Mouse (Mus musculus) neural tube, embryonic 12.5 days (tissue): ENCODE measurements around the gene Cnst. TPM values are rescaled to one million over a fixed set of nuclear protein-coding genes. Genes with fewer than 3 reads are reported as not detected.

Experiments
- ATAC-seq: fragments of 200-750 bp; cut with Nextera tagmentation; 2 replicates; pipeline ENCODE4 v1.8.0; 2017; ENCODE audit warnings: low read depth, mild to moderate bottlenecking, moderate TSS enrichment, moderate library complexity; ENCODE audit not compliant: low FRiP score
- H3K27ac ChIP-seq: fragments of 300-500 bp; sonication (generic); 2 replicates; pipeline ENCODE4 v1.5.1; 2016
- H3K27me3 ChIP-seq: fragments of 300-500 bp; sonication (generic); replicated peaks from 2 replicates; pipeline ENCODE4 v1.6.1; 2016; ENCODE audit warnings: mild to moderate bottlenecking
- H3K36me3 ChIP-seq: fragments of 300-500 bp; sonication (generic); 2 replicates; pipeline ENCODE4 v1.6.1; 2016; ENCODE audit warnings: mild to moderate bottlenecking
- H3K4me1 ChIP-seq: fragments of 300-500 bp; sonication (generic); 2 replicates; pipeline ENCODE4 v1.6.1; 2016
- H3K4me2 ChIP-seq: fragments of 300-500 bp; sonication (generic); replicated peaks from 2 replicates; pipeline ENCODE4 v1.6.1; 2016; ENCODE audit warnings: mild to moderate bottlenecking
- H3K4me3 ChIP-seq: fragments of 300-500 bp; sonication (generic); 2 replicates; pipeline ENCODE4 v1.5.1; 2016
- H3K9ac ChIP-seq: fragments of 300-500 bp; sonication (generic); 2 replicates; pipeline ENCODE4 v1.6.1; 2016; ENCODE audit warnings: mild to moderate bottlenecking
- H3K9me3 ChIP-seq: fragments of 300-500 bp; sonication (generic); 2 replicates; pipeline ENCODE4 v1.6.1; 2016; ENCODE audit warnings: mild to moderate bottlenecking
- WGBS: fragments of 180-500 bp; shearing (Covaris S2); methylation state at CpG from one replicate; pipeline ENCODE4 v1.1.7; 2016; 5-methylcytosine and 5-hydroxymethylcytosine counted together
- polyA plus RNA-seq: library from polyadenylated mRNA; unstranded; fragments of >200 nt; fragmentation: Nextera tagmentation; extraction: Ambion mirVana; gene quantifications from 2 replicates; pipeline ENCODE4 v1.2.1, GENCODE M21; 2016

Gene Cnst
- polyA plus RNA-seq, 1 experiment from 2014 or later = 39.7 TPM

DNA sequence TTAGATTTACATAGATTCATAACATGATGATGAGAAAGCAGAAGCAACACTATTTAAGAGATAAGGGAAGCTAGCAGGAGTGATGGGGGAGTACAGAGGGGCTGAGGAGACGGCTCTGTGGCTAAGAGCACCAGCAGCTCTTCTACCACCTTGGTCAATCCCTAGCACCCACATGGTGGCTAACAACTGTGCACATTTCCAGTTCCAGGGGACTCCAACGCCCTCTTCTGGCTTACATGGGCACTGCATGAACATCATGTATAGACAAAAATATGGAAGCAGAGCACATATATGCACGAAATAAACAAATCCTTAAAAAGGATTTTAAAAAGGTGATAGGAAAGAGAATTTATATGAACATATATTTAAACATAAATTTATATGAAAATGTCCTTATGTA, 4.7 kb upstream of the Cnst start:
- no peak for ATAC-seq
- H3K27ac ChIP-seq = no peak overlapping the region
- no peak overlapping the region for H3K4me3 ChIP-seq
- no peaks in the 10 kb centered on the region for H3K9me3 ChIP-seq
- H3K4me1 ChIP-seq = peaks cover 11% of the 10 kb centered on the region
- H3K27me3 ChIP-seq = no peaks in the 10 kb centered on the region
- no peak overlapping the region for H3K9ac ChIP-seq
- WGBS = 66% methylated on average over 3 of the region's 3 CpGs
- peaks cover 10% of the 10 kb centered on the region for H3K36me3 ChIP-seq
- no peak overlapping the region for H3K4me2 ChIP-seq

DNA sequence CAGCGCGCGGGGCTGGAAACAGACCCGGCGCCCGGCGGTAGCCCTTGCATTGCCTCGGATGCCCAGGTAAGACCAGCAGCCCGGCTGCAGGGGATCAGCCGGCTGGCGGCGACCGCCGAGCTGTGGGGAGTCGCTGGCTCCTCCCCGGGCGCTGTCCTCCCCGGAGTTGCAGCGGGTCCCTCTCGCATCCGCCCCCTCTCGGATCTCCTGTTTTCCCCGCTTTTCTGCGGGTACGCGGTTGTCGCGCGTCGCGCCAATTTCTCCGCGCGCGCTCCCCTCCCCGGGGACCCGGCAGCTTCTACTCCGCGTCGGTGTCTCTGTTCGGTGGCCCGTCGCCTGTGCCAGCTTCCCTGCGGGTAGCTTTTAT, 364 bp downstream of the Cnst start:
- H3K9ac ChIP-seq = peak overlapping the region; percentile 65
- peak overlapping the region; percentile 86 for H3K4me2 ChIP-seq
- WGBS = under 1% methylated on average over 44 of the region's 44 CpGs
- ATAC-seq = peak; percentile 84
- H3K9me3 ChIP-seq = no peaks in the 10 kb centered on the region
- no peaks in the 10 kb centered on the region; the same call in 1 of the 2 replicates for H3K36me3 ChIP-seq
- peak overlapping the region; percentile 90 for H3K27ac ChIP-seq
- no peaks in the 10 kb centered on the region for H3K27me3 ChIP-seq
- peak overlapping the region; percentile 71 for H3K4me3 ChIP-seq
- peaks cover 26% of the 10 kb centered on the region for H3K4me1 ChIP-seq

DNA sequence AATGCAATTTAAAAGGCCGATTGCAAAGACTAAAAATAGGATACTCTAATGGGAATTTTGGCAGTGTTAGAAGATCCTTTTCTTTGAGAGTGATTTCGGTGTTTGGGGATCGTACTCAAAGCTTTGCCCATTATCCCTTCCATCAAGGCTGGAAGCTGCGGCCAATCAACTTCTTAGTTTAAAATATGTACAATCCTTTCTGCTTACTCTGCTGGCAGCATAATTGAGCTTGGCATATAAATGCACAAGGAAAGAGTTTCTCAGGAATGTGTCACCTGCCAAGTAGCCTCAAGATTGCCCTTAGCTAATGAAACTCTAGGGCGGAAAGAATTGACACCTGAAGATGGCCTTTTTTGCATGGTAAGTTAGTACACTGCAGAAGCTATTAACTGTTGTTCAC, 1.0 kb downstream of the Cnst start:
- H3K9me3 ChIP-seq = no peaks in the 10 kb centered on the region
- H3K4me1 ChIP-seq = peaks cover 26% of the 10 kb centered on the region
- no peaks in the 10 kb centered on the region for H3K27me3 ChIP-seq
- no peak for ATAC-seq
- H3K9ac ChIP-seq = peak overlapping the region; percentile 65
- H3K36me3 ChIP-seq = no peaks in the 10 kb centered on the region
- H3K27ac ChIP-seq = no peak overlapping the region
- H3K4me2 ChIP-seq = peak overlapping the region; percentile 86
- peak overlapping the region; percentile 71 for H3K4me3 ChIP-seq
- 16% methylated on average over 5 of the region's 5 CpGs for WGBS

DNA sequence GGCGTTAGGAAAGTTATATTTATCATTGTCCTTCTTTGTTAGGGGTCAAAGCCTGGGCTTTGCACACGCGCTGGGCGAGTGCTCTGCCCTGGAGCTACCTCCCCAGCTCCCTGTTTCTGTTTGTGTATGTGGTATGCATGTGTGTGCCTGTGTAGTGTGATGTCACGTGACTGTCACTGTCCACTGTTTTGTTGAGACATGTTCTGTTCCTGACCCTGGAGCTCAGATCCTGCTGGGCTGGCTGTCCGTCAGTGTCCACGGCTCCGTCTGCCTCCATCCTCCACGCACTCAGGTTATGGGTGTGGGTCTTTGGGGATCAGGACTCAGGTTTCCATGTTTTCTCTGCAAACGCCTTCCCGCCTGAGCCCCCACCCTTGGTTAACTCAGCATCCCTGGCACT, 2.0 kb downstream of the Cnst start:
- Histone ChIP-seq H3K4me2 (peak overlapping the region; percentile 86), H3K4me1 (peaks cover 26% of the 10 kb centered on the region), H3K27me3 (no peaks in the 10 kb centered on the region), H3K36me3 (no peaks in the 10 kb centered on the region), H3K4me3 (0 out of 2 replicates have a peak overlapping the region, but pooled peaks have one; percentile 7), H3K9me3 (no peaks in the 10 kb centered on the region), H3K9ac (0 out of 2 replicates have a peak overlapping the region, but pooled peaks have one; percentile 17), H3K27ac (no peak overlapping the region)
- ATAC-seq = no peak
- WGBS = 67% methylated on average over 11 of the region's 11 CpGs

DNA sequence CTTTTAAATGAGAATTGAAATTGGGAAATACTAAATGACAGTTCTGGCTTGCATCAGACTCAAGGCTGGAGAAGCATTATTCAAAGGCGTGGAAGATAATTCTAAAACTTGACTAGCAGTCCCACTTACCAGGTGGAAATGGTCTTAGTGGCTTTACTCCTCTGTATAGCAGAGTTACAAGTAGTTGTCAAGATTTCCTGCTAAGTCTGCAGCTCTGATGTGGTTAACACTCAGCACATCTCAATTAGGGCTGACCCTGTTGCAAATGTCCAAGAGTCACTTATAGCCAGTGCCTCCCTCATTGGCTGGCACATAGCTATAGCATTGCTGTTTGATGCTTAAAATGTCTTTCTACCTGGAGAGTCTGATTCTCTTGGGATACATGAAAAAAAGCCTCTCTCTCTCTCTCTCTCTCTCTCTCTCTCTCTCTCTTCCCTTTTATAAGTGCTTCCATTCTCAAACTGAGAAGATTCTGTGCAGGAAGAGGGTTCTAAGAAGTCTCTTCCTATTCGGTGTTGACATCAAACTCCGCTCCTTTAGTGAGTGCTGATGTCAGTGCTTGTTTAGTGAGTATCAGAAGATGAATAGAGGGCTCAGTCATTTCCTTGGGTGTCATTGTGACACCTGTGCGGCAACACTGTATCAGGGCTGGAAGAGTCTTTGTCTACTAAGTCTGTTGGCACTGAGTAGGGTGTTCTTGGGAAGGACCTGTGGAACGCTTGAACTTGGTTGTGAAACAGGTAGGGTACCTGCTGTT, 3.0 kb downstream of the Cnst start:
- Histone ChIP-seq H3K9me3 (no peaks in the 10 kb centered on the region), H3K4me1 (peaks cover 25% of the 10 kb centered on the region), H3K4me2 (no peak overlapping the region), H3K4me3 (no peak overlapping the region), H3K9ac (no peak overlapping the region), H3K27ac (no peak overlapping the region), H3K27me3 (no peaks in the 10 kb centered on the region), H3K36me3 (no peaks in the 10 kb centered on the region)
- WGBS = 91% methylated on average over 5 of the region's 5 CpGs
- no peak for ATAC-seq

DNA sequence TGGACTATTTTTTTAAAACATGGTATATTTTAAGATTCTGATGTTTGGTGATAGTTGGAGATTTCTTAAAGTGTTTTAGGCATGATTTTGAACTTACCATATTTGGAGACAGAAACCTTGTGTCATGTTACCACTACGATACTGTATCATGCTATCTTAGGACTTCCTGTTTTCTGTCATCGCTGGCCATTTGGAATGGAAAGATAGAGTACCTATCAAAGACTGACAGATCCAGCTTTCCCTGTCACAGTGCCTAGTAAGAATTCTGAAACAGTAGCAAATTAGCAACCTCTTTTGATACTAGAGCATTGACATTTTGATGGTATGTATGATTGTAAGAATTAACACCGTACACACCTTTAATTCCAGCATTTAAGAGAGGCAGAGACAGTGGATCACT, 5.2 kb downstream of the Cnst start:
- no peaks in the 10 kb centered on the region for H3K36me3 ChIP-seq
- H3K27ac ChIP-seq = no peak overlapping the region
- ATAC-seq = no peak
- no peak overlapping the region for H3K4me2 ChIP-seq
- H3K27me3 ChIP-seq = no peaks in the 10 kb centered on the region
- H3K9me3 ChIP-seq = no peaks in the 10 kb centered on the region
- peaks cover 14% of the 10 kb centered on the region for H3K4me1 ChIP-seq
- 90% methylated on average over 3 of the region's 3 CpGs for WGBS
- H3K9ac ChIP-seq = no peak overlapping the region
- H3K4me3 ChIP-seq = no peak overlapping the region

DNA sequence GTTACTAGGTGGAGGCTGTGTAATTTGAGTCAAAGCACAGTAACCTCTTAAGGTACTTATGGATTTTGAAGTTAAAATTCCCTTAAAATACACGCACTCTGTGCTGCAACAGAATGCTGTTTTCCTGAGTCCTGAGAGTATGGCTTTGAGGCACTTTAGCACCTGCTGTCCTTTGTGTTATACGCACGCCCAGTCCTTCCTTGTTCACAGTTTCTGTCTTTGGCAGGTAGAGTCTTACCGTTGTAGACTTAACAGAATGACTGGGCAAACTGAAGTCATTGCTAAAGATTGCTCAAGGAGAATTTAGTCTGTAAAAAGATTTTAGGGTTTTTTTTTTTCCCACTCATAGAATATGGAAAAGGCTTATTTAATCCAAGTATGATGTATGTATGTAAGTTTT, 5.8 kb downstream of the Cnst start:
- H3K36me3 ChIP-seq = no peaks in the 10 kb centered on the region
- H3K27ac ChIP-seq = no peak overlapping the region
- H3K27me3 ChIP-seq = no peaks in the 10 kb centered on the region
- WGBS = 91% methylated on average over 4 of the region's 4 CpGs
- no peak for ATAC-seq
- no peak overlapping the region for H3K4me2 ChIP-seq
- H3K9ac ChIP-seq = no peak overlapping the region
- no peaks in the 10 kb centered on the region for H3K9me3 ChIP-seq
- H3K4me1 ChIP-seq = peaks cover 14% of the 10 kb centered on the region
- no peak overlapping the region for H3K4me3 ChIP-seq

DNA sequence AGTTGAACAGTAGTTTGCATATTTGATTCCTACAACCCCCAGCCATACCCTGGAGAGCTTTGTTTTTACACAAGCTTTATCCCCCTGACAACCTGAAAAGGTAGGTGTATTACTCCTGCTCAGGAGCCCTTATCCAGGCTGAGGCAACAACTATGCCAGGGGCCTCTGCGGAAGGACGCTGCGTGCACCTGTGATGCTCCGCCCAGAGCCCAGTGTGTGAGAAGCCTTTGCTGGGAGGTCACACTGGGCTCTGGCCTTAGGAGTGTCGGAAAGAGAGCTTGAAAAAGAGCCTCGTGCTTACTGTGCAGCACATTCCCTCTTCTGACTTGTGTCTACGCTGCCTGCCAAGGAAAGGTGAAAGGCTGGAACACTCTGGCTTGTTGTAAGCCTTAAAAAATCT, 6.6 kb downstream of the Cnst start:
- H3K4me3 ChIP-seq = no peak overlapping the region
- ATAC-seq = no peak
- no peaks in the 10 kb centered on the region for H3K36me3 ChIP-seq
- peaks cover 8% of the 10 kb centered on the region for H3K4me1 ChIP-seq
- H3K27ac ChIP-seq = no peak overlapping the region
- 52% methylated on average over 7 of the region's 7 CpGs for WGBS
- no peak overlapping the region for H3K4me2 ChIP-seq
- no peaks in the 10 kb centered on the region for H3K9me3 ChIP-seq
- no peak overlapping the region for H3K9ac ChIP-seq
- H3K27me3 ChIP-seq = no peaks in the 10 kb centered on the region

DNA sequence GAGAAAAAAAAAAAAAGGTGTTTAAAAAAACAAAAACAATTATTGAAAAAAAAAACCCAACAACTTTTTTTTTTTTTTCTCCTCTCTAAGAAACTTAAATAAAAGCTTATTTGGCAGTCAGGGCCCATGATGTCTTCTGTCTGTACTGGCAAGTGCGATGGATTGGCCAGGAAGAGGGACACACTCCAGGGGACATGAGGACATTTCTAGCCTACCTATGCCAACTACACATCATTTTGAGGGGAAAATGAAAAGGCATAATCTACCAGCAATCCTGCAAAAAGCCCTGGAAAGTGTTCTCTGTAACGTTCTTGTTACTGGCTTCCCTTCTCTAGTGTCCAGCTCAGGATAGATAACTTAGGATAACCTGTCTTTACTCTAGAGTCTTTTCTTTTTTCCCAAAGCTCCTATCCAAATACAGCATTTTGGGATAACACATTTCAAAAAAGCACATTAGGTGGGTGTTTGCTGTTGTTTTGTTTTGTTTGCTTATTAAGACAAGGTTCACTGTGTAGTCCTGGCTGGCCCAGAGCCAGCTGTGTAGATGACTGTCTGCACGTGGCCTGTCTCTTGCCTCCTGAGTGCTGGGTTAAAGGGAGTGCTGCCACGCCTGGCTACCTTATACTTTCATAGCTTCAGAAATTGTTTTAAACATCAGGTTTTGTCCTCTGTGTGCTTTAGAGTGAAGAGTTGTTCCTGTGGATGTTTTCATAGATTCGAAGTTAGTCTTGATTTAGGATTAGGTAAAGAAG, 7.2 kb downstream of the Cnst start:
- Histone ChIP-seq H3K4me2 (no peak overlapping the region), H3K36me3 (no peaks in the 10 kb centered on the region), H3K27me3 (no peaks in the 10 kb centered on the region), H3K4me1 (peaks cover 2% of the 10 kb centered on the region), H3K9me3 (no peaks in the 10 kb centered on the region), H3K27ac (no peak overlapping the region), H3K4me3 (no peak overlapping the region), H3K9ac (no peak overlapping the region)
- ATAC-seq = no peak
- 78% methylated on average over 5 of the region's 5 CpGs for WGBS

DNA sequence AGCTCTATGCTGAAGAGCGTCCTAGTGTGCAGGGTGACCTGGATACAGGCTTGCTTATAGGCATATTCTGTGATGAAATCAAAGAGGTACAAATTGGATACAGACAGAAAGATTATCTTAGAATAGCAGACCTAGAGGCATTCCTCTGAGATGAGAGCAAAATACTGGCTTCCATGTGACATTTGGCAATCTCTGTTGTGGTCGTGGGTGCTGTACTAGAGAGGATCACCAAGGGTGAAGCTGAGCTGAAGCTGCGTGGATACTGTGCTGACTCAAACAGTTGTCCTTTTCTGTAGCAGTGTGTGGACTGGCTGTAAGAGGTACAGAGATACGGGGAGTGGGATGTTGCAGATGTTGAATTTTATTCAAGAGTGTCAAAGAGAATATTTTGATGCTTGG, 7.8 kb downstream of the Cnst start:
- WGBS = 88% methylated on average over 4 of the region's 4 CpGs
- H3K4me1 ChIP-seq = no peaks in the 10 kb centered on the region

DNA sequence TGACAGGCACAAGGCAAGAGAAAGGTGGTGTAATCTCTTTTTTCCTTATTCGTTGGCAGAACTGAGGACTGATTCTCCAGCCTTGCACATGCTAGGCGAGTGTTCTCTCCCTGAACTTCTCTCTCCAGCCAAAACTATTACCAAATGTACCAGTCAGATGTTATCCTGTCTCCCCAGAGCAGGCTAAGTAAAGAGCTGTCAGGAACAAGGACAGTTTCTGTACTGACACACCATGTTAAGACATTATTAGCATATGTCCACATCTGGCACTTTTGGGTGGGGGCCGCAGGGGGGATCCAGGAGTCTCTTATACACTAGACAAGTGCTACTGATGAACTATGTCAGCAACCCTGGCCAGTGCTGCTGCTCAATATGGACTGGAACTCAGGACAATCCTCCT, 10.8 kb downstream of the Cnst start:
- ATAC-seq = no peak
- H3K27ac ChIP-seq = no peak overlapping the region
- no peaks in the 10 kb centered on the region for H3K27me3 ChIP-seq
- 91% methylated on average over 3 of the region's 3 CpGs for WGBS
- H3K4me3 ChIP-seq = no peak overlapping the region
- H3K9ac ChIP-seq = no peak overlapping the region
- H3K36me3 ChIP-seq = no peaks in the 10 kb centered on the region
- H3K4me2 ChIP-seq = no peak overlapping the region
- no peaks in the 10 kb centered on the region for H3K4me1 ChIP-seq
- no peaks in the 10 kb centered on the region for H3K9me3 ChIP-seq

More for the DNA sequence above, 7.8 kb downstream of the Cnst start:
- no peak for ATAC-seq
- Histone ChIP-seq H3K9ac (no peak overlapping the region), H3K27ac (no peak overlapping the region), H3K4me2 (no peak overlapping the region), H3K36me3 (no peaks in the 10 kb centered on the region), H3K4me3 (no peak overlapping the region), H3K9me3 (no peaks in the 10 kb centered on the region), H3K27me3 (no peaks in the 10 kb centered on the region)

DNA sequence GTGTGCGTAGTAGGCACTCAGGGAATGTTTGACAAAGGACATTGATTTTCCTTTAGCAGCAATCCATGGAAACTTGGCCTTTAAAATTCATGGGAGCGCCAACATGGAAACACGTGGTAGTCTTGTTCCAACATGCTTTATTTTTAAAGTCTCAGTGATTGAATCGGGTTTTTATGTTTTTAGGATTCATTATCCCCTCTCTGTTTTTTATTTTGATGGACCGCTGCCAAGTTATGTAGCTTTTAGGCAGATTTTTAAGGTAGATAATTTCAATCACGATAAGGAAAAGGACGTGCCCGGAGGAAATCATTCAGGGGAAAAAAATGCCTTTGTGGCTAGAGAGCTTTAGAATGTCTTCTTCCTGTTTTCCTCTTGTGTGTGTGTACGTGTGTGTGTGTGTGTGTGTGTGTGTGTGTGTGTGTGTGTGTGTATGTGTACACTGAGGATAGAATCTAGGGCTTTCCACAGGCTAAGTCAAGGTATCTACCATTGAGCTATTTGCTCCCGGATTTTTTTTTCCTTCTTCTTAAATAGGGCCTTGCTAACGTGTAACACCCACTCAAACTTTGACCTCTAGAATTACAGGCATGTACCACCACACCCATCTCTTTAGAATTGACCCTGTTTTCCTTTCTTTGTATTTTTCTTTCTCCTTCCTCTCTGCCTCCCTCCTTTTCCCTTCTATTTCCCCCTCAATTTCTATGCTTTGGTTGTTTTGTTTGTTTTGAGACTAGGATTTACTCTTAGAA, 13.4 kb downstream of the Cnst start:
- Histone ChIP-seq H3K27me3 (no peaks in the 10 kb centered on the region), H3K4me2 (no peak overlapping the region), H3K9me3 (no peaks in the 10 kb centered on the region), H3K27ac (no peak overlapping the region), H3K4me3 (no peak overlapping the region), H3K4me1 (peaks cover 7% of the 10 kb centered on the region; the same call in 1 of the 2 replicates), H3K9ac (no peak overlapping the region), H3K36me3 (no peaks in the 10 kb centered on the region)
- no peak for ATAC-seq
- WGBS = 85% methylated on average over 11 of the region's 11 CpGs
